Mouse (Mus musculus): ENCODE measurements around the gene Slc25a13. TPM values are rescaled to one million over a fixed set of nuclear protein-coding genes. Genes with fewer than 3 reads are reported as not detected.

Gene Slc25a13
- polyA plus RNA-seq, 1 experiment from 2014 or later, result 5.4 TPM

- 32% methylated on average over 7 of the region's 7 CpGs for WGBS
- H3K4me2 ChIP-seq (ENCODE audit: low read depth, low read length), result no peak overlapping the region
Observed at GRCm38 (mm10) chr6:6162993-6163623, 53.9 kb downstream of the Slc25a13 start.

DNA sequence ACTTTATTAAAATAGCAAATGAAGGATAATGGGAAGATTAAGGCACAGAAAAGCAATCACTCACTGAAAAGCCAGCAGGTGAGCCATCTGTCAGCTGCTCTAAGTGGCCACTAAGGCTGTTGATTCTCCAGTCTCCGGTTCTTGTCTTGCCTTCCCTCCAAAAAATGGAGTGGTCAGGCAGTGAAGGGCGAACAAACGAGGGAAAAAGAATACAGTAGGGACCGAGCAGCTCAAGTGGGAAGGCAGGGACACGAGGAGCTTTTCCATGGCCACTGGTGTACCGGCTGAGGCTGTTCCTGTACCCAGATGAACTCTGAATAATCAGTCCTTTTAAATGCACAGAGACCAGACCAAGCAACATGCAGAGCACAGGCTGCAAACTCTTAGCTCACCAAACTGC lies 54.8 kb downstream of the Slc25a13 start:
- Histone ChIP-seq H3K4me1 (ENCODE audit: control insufficient read depth, insufficient read depth, low read length) (peaks cover 11% of the 10 kb centered on the region; the same call in 1 of the 2 replicates), H3K27me3 (ENCODE audit: control insufficient read depth, insufficient read depth, low read length) (no peaks in the 10 kb centered on the region; the same call in 1 of the 2 replicates), H3K9ac (replicated peaks; ENCODE audit: low read depth, low read length) (no peak overlapping the region), H3K9me3 (ENCODE audit: control insufficient read depth, low read length) (no peaks in the 10 kb centered on the region), H3K4me3 (ENCODE audit: low read depth, low read length) (no peak overlapping the region), H3K27ac (ENCODE audit: low read depth, low read length) (no peak overlapping the region), H3K4me2 (ENCODE audit: low read depth, low read length) (no peak overlapping the region), H3K36me3 (ENCODE audit: control insufficient read depth, insufficient read depth, low read length) (no peaks in the 10 kb centered on the region)
- no peak for ATAC-seq (ENCODE audit: low read depth)
- WGBS, result 22% methylated on average over 6 of the region's 6 CpGs

More at GRCm38 (mm10) chr6:6162993-6163623, 53.9 kb downstream of the Slc25a13 start:
- H3K4me1 ChIP-seq (ENCODE audit: control insufficient read depth, insufficient read depth, low read length), result peaks cover 11% of the 10 kb centered on the region; the same call in 1 of the 2 replicates
- no peaks in the 10 kb centered on the region for H3K9me3 ChIP-seq (ENCODE audit: control insufficient read depth, low read length)
- H3K9ac ChIP-seq (replicated peaks; ENCODE audit: low read depth, low read length), result no peak overlapping the region
- peak; percentile 54; the same call in 1 of the 2 replicates for ATAC-seq (ENCODE audit: low read depth)
- no peaks in the 10 kb centered on the region for H3K36me3 ChIP-seq (ENCODE audit: control insufficient read depth, insufficient read depth, low read length)
- H3K27ac ChIP-seq (ENCODE audit: low read depth, low read length), result no peak overlapping the region
- no peak overlapping the region for H3K4me3 ChIP-seq (ENCODE audit: low read depth, low read length)
- H3K27me3 ChIP-seq (ENCODE audit: control insufficient read depth, insufficient read depth, low read length), result no peaks in the 10 kb centered on the region; the same call in 1 of the 2 replicates

GRCm38 (mm10) chr6:6160645-6161426 lies 56.1 kb downstream of the Slc25a13 start:
- peaks cover 11% of the 10 kb centered on the region; the same call in 1 of the 2 replicates for H3K4me1 ChIP-seq (ENCODE audit: control insufficient read depth, insufficient read depth, low read length)
- no peaks in the 10 kb centered on the region for H3K9me3 ChIP-seq (ENCODE audit: control insufficient read depth, low read length)
- H3K36me3 ChIP-seq (ENCODE audit: control insufficient read depth, insufficient read depth, low read length), result no peaks in the 10 kb centered on the region
- H3K4me2 ChIP-seq (ENCODE audit: low read depth, low read length), result no peak overlapping the region
- WGBS, result 89% methylated on average over 7 of the region's 7 CpGs
- no peak overlapping the region for H3K27ac ChIP-seq (ENCODE audit: low read depth, low read length)
- H3K4me3 ChIP-seq (ENCODE audit: low read depth, low read length), result no peak overlapping the region
- no peaks in the 10 kb centered on the region; the same call in 1 of the 2 replicates for H3K27me3 ChIP-seq (ENCODE audit: control insufficient read depth, insufficient read depth, low read length)
- ATAC-seq (ENCODE audit: low read depth), result no peak
- no peak overlapping the region for H3K9ac ChIP-seq (replicated peaks; ENCODE audit: low read depth, low read length)

- H3K9ac ChIP-seq (replicated peaks; ENCODE audit: low read depth, low read length), result no peak overlapping the region
- no peak overlapping the region for H3K4me2 ChIP-seq (ENCODE audit: low read depth, low read length)
- no peaks in the 10 kb centered on the region for H3K9me3 ChIP-seq (ENCODE audit: control insufficient read depth, low read length)
- H3K27ac ChIP-seq (ENCODE audit: low read depth, low read length), result no peak overlapping the region
- ATAC-seq (ENCODE audit: low read depth), result no peak
- H3K4me1 ChIP-seq (ENCODE audit: control insufficient read depth, insufficient read depth, low read length), result peaks cover 11% of the 10 kb centered on the region; the same call in 1 of the 2 replicates
- no peaks in the 10 kb centered on the region; the same call in 1 of the 2 replicates for H3K27me3 ChIP-seq (ENCODE audit: control insufficient read depth, insufficient read depth, low read length)
- no peaks in the 10 kb centered on the region for H3K36me3 ChIP-seq (ENCODE audit: control insufficient read depth, insufficient read depth, low read length)
- WGBS, result 12% methylated on average over 7 of the region's 7 CpGs
- no peak overlapping the region for H3K4me3 ChIP-seq (ENCODE audit: low read depth, low read length)
Observed at GRCm38 (mm10) chr6:6159221-6159859, 57.6 kb downstream of the Slc25a13 start.

GRCm38 (mm10) chr6:6153426-6153825 lies 63.5 kb downstream of the Slc25a13 start:
- ATAC-seq (ENCODE audit: low read depth), result no peak
- Histone ChIP-seq H3K4me2 (ENCODE audit: low read depth, low read length) (no peak overlapping the region), H3K4me3 (ENCODE audit: low read depth, low read length) (no peak overlapping the region), H3K9me3 (ENCODE audit: control insufficient read depth, low read length) (no peaks in the 10 kb centered on the region), H3K4me1 (ENCODE audit: control insufficient read depth, insufficient read depth, low read length) (no peaks in the 10 kb centered on the region), H3K27me3 (ENCODE audit: control insufficient read depth, insufficient read depth, low read length) (no peaks in the 10 kb centered on the region), H3K36me3 (ENCODE audit: control insufficient read depth, insufficient read depth, low read length) (no peaks in the 10 kb centered on the region), H3K27ac (ENCODE audit: low read depth, low read length) (no peak overlapping the region), H3K9ac (replicated peaks; ENCODE audit: low read depth, low read length) (no peak overlapping the region)
- WGBS, result 58% methylated on average over 10 of the region's 10 CpGs

DNA sequence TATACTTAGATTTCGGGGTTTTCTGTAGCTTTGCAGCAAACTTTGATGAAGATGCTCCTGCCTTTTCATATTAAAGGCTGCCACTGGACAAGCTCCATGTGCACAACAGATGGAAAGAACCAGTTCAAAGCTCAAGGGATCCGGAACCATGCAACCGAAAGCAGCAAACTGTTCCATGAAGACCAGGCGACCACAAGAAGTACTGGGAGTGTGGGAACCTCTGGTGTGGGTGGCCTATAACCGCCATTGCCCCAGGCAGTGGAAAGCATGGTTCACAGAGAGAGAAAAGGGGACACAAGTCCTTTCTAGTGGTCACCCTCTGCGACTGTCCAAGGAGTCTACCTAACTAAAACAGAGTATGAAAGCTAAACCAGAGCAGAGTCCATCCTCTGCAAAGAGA lies 66.2 kb downstream of the Slc25a13 start:
- Histone ChIP-seq H3K27me3 (ENCODE audit: control insufficient read depth, insufficient read depth, low read length) (no peaks in the 10 kb centered on the region), H3K9me3 (ENCODE audit: control insufficient read depth, low read length) (no peaks in the 10 kb centered on the region), H3K9ac (replicated peaks; ENCODE audit: low read depth, low read length) (no peak overlapping the region), H3K4me1 (ENCODE audit: control insufficient read depth, insufficient read depth, low read length) (no peaks in the 10 kb centered on the region), H3K36me3 (ENCODE audit: control insufficient read depth, insufficient read depth, low read length) (no peaks in the 10 kb centered on the region), H3K4me3 (ENCODE audit: low read depth, low read length) (no peak overlapping the region), H3K27ac (ENCODE audit: low read depth, low read length) (no peak overlapping the region), H3K4me2 (ENCODE audit: low read depth, low read length) (no peak overlapping the region)
- ATAC-seq (ENCODE audit: low read depth), result no peak
- 98% methylated on average over 6 of the region's 6 CpGs for WGBS

- Histone ChIP-seq H3K9me3 (ENCODE audit: control insufficient read depth, low read length) (no peaks in the 10 kb centered on the region), H3K36me3 (ENCODE audit: control insufficient read depth, insufficient read depth, low read length) (no peaks in the 10 kb centered on the region), H3K27ac (ENCODE audit: low read depth, low read length) (no peak overlapping the region), H3K27me3 (ENCODE audit: control insufficient read depth, insufficient read depth, low read length) (no peaks in the 10 kb centered on the region), H3K4me1 (ENCODE audit: control insufficient read depth, insufficient read depth, low read length) (no peaks in the 10 kb centered on the region), H3K4me3 (ENCODE audit: low read depth, low read length) (no peak overlapping the region), H3K9ac (replicated peaks; ENCODE audit: low read depth, low read length) (no peak overlapping the region), H3K4me2 (ENCODE audit: low read depth, low read length) (no peak overlapping the region)
- WGBS, result 49% methylated on average over 2 of the region's 2 CpGs
- ATAC-seq (ENCODE audit: low read depth), result no peak
Observed at GRCm38 (mm10) chr6:6149751-6150150, 67.2 kb downstream of the Slc25a13 start.

DNA sequence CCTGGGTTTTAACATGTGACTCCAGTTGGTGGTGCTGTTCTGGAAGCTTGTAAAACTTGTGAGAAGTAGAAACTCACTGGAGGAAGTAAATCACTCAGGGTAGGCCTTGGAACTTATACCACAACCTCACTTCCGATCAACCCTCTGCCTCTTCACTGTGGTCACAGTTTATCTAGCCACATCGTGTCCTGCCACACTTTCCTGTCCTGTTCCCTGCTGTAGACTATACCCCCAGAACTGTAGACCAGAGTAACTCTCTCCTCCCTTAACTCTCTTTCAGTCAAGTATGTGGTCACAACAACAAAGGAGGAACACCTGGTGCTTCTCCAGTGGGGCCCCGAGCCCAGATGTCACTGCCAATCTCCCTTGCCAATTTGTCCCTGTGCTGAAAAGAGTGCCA lies 67.6 kb downstream of the Slc25a13 start:
- Histone ChIP-seq H3K27ac (ENCODE audit: low read depth, low read length) (no peak overlapping the region), H3K4me1 (ENCODE audit: control insufficient read depth, insufficient read depth, low read length) (no peaks in the 10 kb centered on the region), H3K9me3 (ENCODE audit: control insufficient read depth, low read length) (no peaks in the 10 kb centered on the region), H3K4me2 (ENCODE audit: low read depth, low read length) (no peak overlapping the region), H3K9ac (replicated peaks; ENCODE audit: low read depth, low read length) (no peak overlapping the region), H3K4me3 (ENCODE audit: low read depth, low read length) (no peak overlapping the region), H3K27me3 (ENCODE audit: control insufficient read depth, insufficient read depth, low read length) (no peaks in the 10 kb centered on the region), H3K36me3 (ENCODE audit: control insufficient read depth, insufficient read depth, low read length) (no peaks in the 10 kb centered on the region)
- no peak for ATAC-seq (ENCODE audit: low read depth)
- WGBS, result 93% methylated on average over 3 of the region's 3 CpGs

DNA sequence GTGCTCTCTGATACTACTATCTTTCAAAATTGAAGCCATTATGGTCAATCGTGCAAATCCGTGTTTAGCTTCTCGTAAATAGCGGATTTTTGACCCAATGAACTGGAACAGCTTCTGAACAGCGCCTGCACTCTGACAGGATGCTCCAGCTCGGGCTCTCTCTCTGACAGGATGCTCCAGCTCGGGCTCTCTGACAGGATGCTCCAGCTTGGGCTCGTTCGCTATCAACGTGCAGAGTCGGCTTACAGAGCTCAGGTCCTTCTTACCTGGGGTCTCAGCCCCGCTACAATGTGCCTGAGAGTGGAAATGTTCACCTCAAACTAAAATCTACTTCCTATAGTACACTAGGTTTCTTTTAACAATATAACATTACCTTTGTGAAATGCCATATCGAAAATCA lies 71.6 kb downstream of the Slc25a13 start:
- Histone ChIP-seq H3K4me1 (ENCODE audit: control insufficient read depth, insufficient read depth, low read length) (no peaks in the 10 kb centered on the region), H3K9me3 (ENCODE audit: control insufficient read depth, low read length) (no peaks in the 10 kb centered on the region), H3K36me3 (ENCODE audit: control insufficient read depth, insufficient read depth, low read length) (no peaks in the 10 kb centered on the region), H3K27ac (ENCODE audit: low read depth, low read length) (no peak overlapping the region), H3K27me3 (ENCODE audit: control insufficient read depth, insufficient read depth, low read length) (no peaks in the 10 kb centered on the region), H3K9ac (replicated peaks; ENCODE audit: low read depth, low read length) (no peak overlapping the region), H3K4me2 (ENCODE audit: low read depth, low read length) (no peak overlapping the region), H3K4me3 (ENCODE audit: low read depth, low read length) (no peak overlapping the region)
- peak; percentile 38; the same call in 1 of the 2 replicates for ATAC-seq (ENCODE audit: low read depth)
- 81% methylated on average over 13 of the region's 13 CpGs for WGBS
